Mouse (Mus musculus) midbrain, embryonic 15.5 days (tissue): Measurements from ENCODE around the gene Selplg. TPM values are rescaled to one million over a fixed set of nuclear protein-coding genes. Genes with fewer than 3 reads are reported as not detected.

Experiments
- ATAC-seq: fragments of 200-750 bp; cut with Nextera tagmentation; replicated peaks from 2 replicates; pipeline ENCODE4 v1.8.0; 2017; ENCODE audit warnings: moderate TSS enrichment
- H3K27ac ChIP-seq: fragments of 300-500 bp; sonication (generic); 2 replicates; pipeline ENCODE4 v1.5.1; 2015; ENCODE audit warnings: mild to moderate bottlenecking, inconsistent platforms
- H3K27me3 ChIP-seq: fragments of 300-500 bp; sonication (generic); replicated peaks from 2 replicates; pipeline ENCODE4 v1.6.1; 2015; ENCODE audit warnings: inconsistent platforms
- H3K36me3 ChIP-seq: fragments of 300-500 bp; sonication (generic); replicated peaks from 2 replicates; pipeline ENCODE4 v1.6.1; 2015; ENCODE audit warnings: inconsistent platforms
- H3K4me1 ChIP-seq: fragments of 300-500 bp; sonication (generic); 2 replicates; pipeline ENCODE4 v1.6.1; 2015; ENCODE audit warnings: inconsistent platforms
- H3K4me2 ChIP-seq: fragments of 300-500 bp; sonication (generic); 2 replicates; pipeline ENCODE4 v1.6.1; 2015; ENCODE audit warnings: inconsistent platforms, mild to moderate bottlenecking, moderate library complexity
- H3K4me3 ChIP-seq: fragments of 300-500 bp; sonication (generic); 2 replicates; pipeline ENCODE4 v1.5.1; 2015; ENCODE audit warnings: mild to moderate bottlenecking, inconsistent platforms
- H3K9ac ChIP-seq: fragments of 300-500 bp; sonication (generic); 2 replicates; pipeline ENCODE4 v1.6.1; 2015; ENCODE audit warnings: mild to moderate bottlenecking, inconsistent platforms
- H3K9me3 ChIP-seq: fragments of 300-500 bp; sonication (generic); 2 replicates; pipeline ENCODE4 v1.6.1; 2016; ENCODE audit warnings: inconsistent platforms
- whole genome bisulfite sequencing: fragments of 180-500 bp; shearing (Covaris S2); methylation state at CpG from one replicate; pipeline ENCODE4 v1.1.7; 2015; ENCODE audit warnings: mixed read lengths; 5-methylcytosine and 5-hydroxymethylcytosine counted together
- polyA plus RNA-seq: library from polyadenylated mRNA; unstranded; fragments of >200 nt; fragmentation: Nextera tagmentation; extraction: Ambion mirVana; gene quantifications from 2 replicates; pipeline ENCODE4 v1.2.1, GENCODE M21; 2015

Selplg gene
- polyA plus RNA-seq, 1 experiment from 2014 or later: 2.4 TPM

DNA sequence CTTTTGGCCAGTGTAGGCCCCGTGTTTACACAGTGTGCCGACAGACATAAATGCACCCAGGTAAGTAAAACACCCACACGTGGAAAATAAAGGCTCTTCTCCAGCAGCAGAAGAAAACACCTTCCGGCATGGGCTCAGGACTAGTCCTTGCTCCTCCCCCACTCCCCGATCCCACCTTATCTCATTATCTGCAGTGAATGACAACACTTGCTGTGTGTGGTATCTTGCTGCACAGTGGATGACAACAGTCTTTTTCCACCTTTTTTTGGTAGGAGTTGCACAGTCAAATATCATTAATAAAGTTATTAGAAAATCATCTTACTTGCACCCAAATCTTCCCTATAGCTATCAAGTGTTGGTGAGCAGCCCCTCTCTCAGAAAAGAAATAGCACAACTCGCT is 32.5 kb upstream of the Selplg start:
- 92% methylated on average over 6 of the region's 6 CpGs for WGBS
- ATAC-seq: no peak
- H3K36me3 ChIP-seq: peaks cover 10% of the 10 kb centered on the region; the same call in 1 of the 2 replicates
- no peak overlapping the region for H3K9ac ChIP-seq
- peaks cover 32% of the 10 kb centered on the region for H3K4me1 ChIP-seq
- no peak overlapping the region for H3K27ac ChIP-seq
- H3K4me3 ChIP-seq: no peak overlapping the region
- no peaks in the 10 kb centered on the region for H3K27me3 ChIP-seq
- no peak overlapping the region for H3K4me2 ChIP-seq
- H3K9me3 ChIP-seq: no peaks in the 10 kb centered on the region

DNA sequence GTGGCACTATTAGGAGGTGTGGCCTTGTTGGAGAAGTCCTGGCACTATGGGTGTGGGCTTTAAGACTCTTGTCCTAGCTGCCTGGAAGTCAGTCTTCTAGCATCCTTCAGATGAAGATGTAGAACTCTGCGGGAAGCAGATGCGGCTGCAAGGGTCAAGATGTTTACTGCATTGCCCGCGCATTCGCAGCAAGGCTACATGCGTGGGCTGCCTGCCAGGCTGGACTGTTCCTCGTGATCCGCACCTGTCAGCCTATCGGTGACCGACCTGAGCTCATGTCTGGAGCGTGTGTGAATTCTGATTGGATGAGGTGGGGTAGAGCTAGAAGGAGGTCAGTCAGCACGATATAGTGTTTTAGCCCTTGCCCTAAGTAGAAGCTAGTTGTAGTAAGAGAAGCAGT is 31.6 kb upstream of the Selplg start:
- Histone ChIP-seq H3K4me1 (peaks cover 31% of the 10 kb centered on the region), H3K27me3 (no peaks in the 10 kb centered on the region), H3K36me3 (peaks cover 10% of the 10 kb centered on the region; the same call in 1 of the 2 replicates), H3K9ac (no peak overlapping the region), H3K27ac (no peak overlapping the region), H3K4me3 (no peak overlapping the region), H3K9me3 (no peaks in the 10 kb centered on the region), H3K4me2 (no peak overlapping the region)
- WGBS: 92% methylated on average over 12 of the region's 12 CpGs
- no peak for ATAC-seq

- no peaks in the 10 kb centered on the region for H3K27me3 ChIP-seq
- 72% methylated on average over 4 of the region's 4 CpGs for WGBS
- no peak for ATAC-seq
- H3K36me3 ChIP-seq: peaks cover 10% of the 10 kb centered on the region; the same call in 1 of the 2 replicates
- no peak overlapping the region for H3K4me2 ChIP-seq
- no peak overlapping the region for H3K4me3 ChIP-seq
- H3K27ac ChIP-seq: peak overlapping the region; percentile 64; the same call in 1 of the 2 replicates
- H3K4me1 ChIP-seq: peaks cover 37% of the 10 kb centered on the region
- H3K9me3 ChIP-seq: no peaks in the 10 kb centered on the region
- H3K9ac ChIP-seq: no peak overlapping the region
These were observed 30.0 kb upstream of the Selplg start for GRCm38 (mm10) chr5:113862418-113862817.

DNA sequence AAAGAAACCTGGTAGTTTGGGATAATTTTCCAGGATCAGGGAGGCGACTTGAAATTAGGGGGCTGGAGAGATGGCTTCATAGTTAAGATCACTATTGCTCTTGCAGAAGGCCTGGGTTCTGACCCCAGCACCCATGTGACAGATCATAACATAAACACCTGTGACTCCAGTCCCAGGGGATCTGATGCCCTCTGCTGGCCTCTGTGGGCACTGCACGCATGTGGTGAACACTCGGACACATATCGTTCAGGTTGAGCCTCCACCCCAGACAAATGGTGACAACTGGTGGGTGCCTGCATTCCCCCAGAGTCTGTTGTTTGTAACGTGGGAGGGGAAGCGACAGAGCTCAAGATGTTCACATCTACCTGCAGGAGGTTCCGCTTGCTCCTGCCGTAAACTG is 28.9 kb upstream of the Selplg start:
- H3K4me2 ChIP-seq: no peak overlapping the region
- no peak overlapping the region for H3K9ac ChIP-seq
- no peak overlapping the region for H3K27ac ChIP-seq
- WGBS: 93% methylated on average over 8 of the region's 8 CpGs
- H3K9me3 ChIP-seq: no peaks in the 10 kb centered on the region
- ATAC-seq: no peak
- peaks cover 10% of the 10 kb centered on the region; the same call in 1 of the 2 replicates for H3K36me3 ChIP-seq
- peaks cover 48% of the 10 kb centered on the region for H3K4me1 ChIP-seq
- no peaks in the 10 kb centered on the region for H3K27me3 ChIP-seq
- no peak overlapping the region for H3K4me3 ChIP-seq

DNA sequence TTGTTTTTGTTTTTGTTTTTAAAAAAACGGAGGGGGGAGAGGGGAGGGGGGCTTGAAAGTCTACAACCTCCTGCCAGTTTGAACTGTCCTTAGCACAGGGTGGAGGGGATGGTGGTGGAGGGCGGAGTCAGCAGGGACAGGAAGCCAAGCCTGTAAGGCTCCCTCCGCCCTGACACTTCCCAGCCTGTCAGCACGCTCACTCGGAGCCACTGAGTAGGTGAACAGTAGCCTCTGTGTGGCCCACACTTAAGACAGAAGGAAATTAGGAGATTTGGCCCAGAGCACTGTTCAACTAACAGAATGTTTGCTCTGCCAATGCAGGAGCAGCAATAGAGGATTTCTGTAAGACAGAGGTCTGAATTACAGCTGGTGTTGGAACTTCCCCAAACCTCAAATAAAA is 26.5 kb upstream of the Selplg start:
- H3K9ac ChIP-seq: no peak overlapping the region
- H3K27me3 ChIP-seq: no peaks in the 10 kb centered on the region
- ATAC-seq: no peak
- no peak overlapping the region for H3K27ac ChIP-seq
- H3K4me2 ChIP-seq: no peak overlapping the region
- H3K9me3 ChIP-seq: no peaks in the 10 kb centered on the region
- 73% methylated on average over 5 of the region's 5 CpGs for WGBS
- H3K36me3 ChIP-seq: no peaks in the 10 kb centered on the region; the same call in 1 of the 2 replicates
- no peak overlapping the region for H3K4me3 ChIP-seq
- peaks cover 66% of the 10 kb centered on the region for H3K4me1 ChIP-seq

DNA sequence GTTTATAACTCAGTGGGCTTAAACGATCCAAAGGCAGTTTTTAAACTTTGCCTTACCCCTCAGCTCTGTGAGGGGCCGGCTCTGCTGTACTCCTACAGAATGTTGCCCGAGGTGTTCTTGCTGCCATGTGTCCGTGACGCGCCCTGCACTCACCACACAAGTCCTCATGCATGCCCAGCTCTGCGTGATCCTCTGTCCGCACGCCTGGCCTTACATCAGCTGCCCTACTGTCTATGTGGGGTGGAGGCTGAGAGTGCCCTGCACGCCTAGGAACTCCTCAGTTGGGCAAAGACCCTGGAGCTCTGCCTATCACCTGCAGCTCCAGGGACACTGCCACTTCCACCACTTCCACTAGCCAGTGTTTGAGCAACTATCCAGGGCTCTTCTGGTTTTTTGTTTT is 26.1 kb upstream of the Selplg start:
- no peaks in the 10 kb centered on the region; the same call in 1 of the 2 replicates for H3K36me3 ChIP-seq
- no peak for ATAC-seq
- peaks cover 62% of the 10 kb centered on the region for H3K4me1 ChIP-seq
- 0 out of 2 replicates have a peak overlapping the region, but pooled peaks have one; percentile 21 for H3K27ac ChIP-seq
- H3K27me3 ChIP-seq: no peaks in the 10 kb centered on the region
- H3K4me3 ChIP-seq: no peak overlapping the region
- no peak overlapping the region for H3K4me2 ChIP-seq
- no peak overlapping the region for H3K9ac ChIP-seq
- WGBS: 87% methylated on average over 10 of the region's 10 CpGs
- no peaks in the 10 kb centered on the region for H3K9me3 ChIP-seq

GRCm38 (mm10) chr5:113857631-113858030 is 25.2 kb upstream of the Selplg start:
- Histone ChIP-seq H3K9me3 (no peaks in the 10 kb centered on the region), H3K4me3 (no peak overlapping the region), H3K9ac (no peak overlapping the region), H3K4me1 (peaks cover 55% of the 10 kb centered on the region), H3K27ac (0 out of 2 replicates have a peak overlapping the region, but pooled peaks have one; percentile 0), H3K36me3 (no peaks in the 10 kb centered on the region), H3K4me2 (no peak overlapping the region), H3K27me3 (no peaks in the 10 kb centered on the region)
- WGBS: 68% methylated on average over 8 of the region's 8 CpGs
- ATAC-seq: no peak

GRCm38 (mm10) chr5:113856631-113857030 is 24.2 kb upstream of the Selplg start:
- H3K36me3 ChIP-seq: no peaks in the 10 kb centered on the region
- no peak for ATAC-seq
- H3K9ac ChIP-seq: no peak overlapping the region
- no peak overlapping the region for H3K4me3 ChIP-seq
- peaks cover 50% of the 10 kb centered on the region for H3K4me1 ChIP-seq
- no peak overlapping the region for H3K4me2 ChIP-seq
- 60% methylated on average over 7 of the region's 7 CpGs for WGBS
- H3K9me3 ChIP-seq: no peaks in the 10 kb centered on the region
- 0 out of 2 replicates have a peak overlapping the region, but pooled peaks have one; percentile 73 for H3K27ac ChIP-seq
- no peaks in the 10 kb centered on the region for H3K27me3 ChIP-seq

DNA sequence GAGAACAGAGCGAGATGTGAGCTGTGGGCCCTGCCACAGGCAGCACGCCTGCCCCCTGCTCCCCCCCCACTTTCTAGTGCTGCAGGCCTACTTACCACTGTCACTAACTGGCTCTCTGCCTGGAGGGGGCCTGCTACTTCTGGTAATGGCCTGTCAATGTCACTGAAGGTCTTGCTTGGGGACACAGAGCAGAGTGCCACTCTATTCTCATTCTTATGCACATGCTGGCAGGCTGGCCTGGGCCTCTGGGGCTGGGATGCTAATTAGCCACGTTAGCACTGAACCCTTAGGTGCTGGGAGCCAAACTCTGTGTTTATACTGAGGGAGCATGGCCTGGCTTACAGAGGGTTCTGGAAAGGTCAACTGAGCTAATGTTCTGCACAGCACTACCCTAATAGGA is 23.3 kb upstream of the Selplg start:
- Histone ChIP-seq H3K27ac (peak overlapping the region; percentile 73), H3K36me3 (no peaks in the 10 kb centered on the region), H3K4me1 (peaks cover 50% of the 10 kb centered on the region), H3K9ac (no peak overlapping the region), H3K9me3 (no peaks in the 10 kb centered on the region), H3K4me3 (no peak overlapping the region), H3K4me2 (no peak overlapping the region), H3K27me3 (no peaks in the 10 kb centered on the region)
- 40% methylated on average over 3 of the region's 3 CpGs for WGBS
- peak; percentile 63 for ATAC-seq

- Histone ChIP-seq H3K27ac (peak overlapping the region; percentile 73), H3K27me3 (no peaks in the 10 kb centered on the region), H3K9me3 (no peaks in the 10 kb centered on the region), H3K4me2 (no peak overlapping the region), H3K36me3 (peaks cover 6% of the 10 kb centered on the region; the same call in 1 of the 2 replicates), H3K4me1 (peaks cover 50% of the 10 kb centered on the region), H3K4me3 (no peak overlapping the region), H3K9ac (no peak overlapping the region)
- ATAC-seq: no peak
- WGBS: 89% methylated on average over 10 of the region's 10 CpGs
These were observed 22.7 kb upstream of the Selplg start for GRCm38 (mm10) chr5:113855117-113855516.

- no peaks in the 10 kb centered on the region for H3K9me3 ChIP-seq
- no peak overlapping the region for H3K9ac ChIP-seq
- no peak overlapping the region for H3K4me3 ChIP-seq
- H3K27ac ChIP-seq: peak overlapping the region; percentile 73; the same call in 1 of the 2 replicates
- peaks cover 9% of the 10 kb centered on the region; the same call in 1 of the 2 replicates for H3K36me3 ChIP-seq
- H3K4me2 ChIP-seq: no peak overlapping the region
- WGBS: 41% methylated on average over 14 of the region's 14 CpGs
- H3K4me1 ChIP-seq: peaks cover 47% of the 10 kb centered on the region
- no peaks in the 10 kb centered on the region for H3K27me3 ChIP-seq
- no peak for ATAC-seq
These were observed 22.1 kb upstream of the Selplg start for GRCm38 (mm10) chr5:113854494-113854893.

DNA sequence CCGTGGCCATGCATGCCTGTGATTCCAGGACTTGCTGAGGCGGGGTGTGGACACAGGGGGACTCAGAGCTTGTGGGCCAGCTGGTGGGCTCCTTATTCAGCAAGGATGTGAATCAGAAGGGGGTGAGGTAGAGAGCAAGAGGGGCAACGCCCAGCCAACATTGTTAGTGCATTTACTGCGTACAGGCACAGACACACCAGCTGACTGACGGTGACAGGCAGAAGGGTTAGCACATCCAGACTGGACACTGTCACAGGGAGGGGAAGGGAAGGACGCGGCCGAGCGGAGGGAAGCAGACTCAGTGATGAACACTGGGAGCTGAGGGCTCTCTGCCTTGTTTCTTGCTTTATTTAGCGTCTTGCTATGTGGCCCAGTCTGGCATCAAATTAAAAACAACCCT is 21.1 kb upstream of the Selplg start:
- no peak overlapping the region for H3K4me2 ChIP-seq
- no peaks in the 10 kb centered on the region for H3K9me3 ChIP-seq
- H3K4me1 ChIP-seq: peaks cover 37% of the 10 kb centered on the region
- no peak overlapping the region for H3K27ac ChIP-seq
- peaks cover 9% of the 10 kb centered on the region; the same call in 1 of the 2 replicates for H3K36me3 ChIP-seq
- H3K27me3 ChIP-seq: no peaks in the 10 kb centered on the region
- WGBS: 85% methylated on average over 10 of the region's 10 CpGs
- H3K9ac ChIP-seq: no peak overlapping the region
- no peak for ATAC-seq
- no peak overlapping the region for H3K4me3 ChIP-seq

- no peak for ATAC-seq
- Histone ChIP-seq H3K9me3 (no peaks in the 10 kb centered on the region), H3K27me3 (no peaks in the 10 kb centered on the region), H3K4me3 (no peak overlapping the region), H3K9ac (no peak overlapping the region), H3K4me1 (peaks cover 30% of the 10 kb centered on the region), H3K4me2 (no peak overlapping the region), H3K36me3 (peaks cover 12% of the 10 kb centered on the region; the same call in 1 of the 2 replicates), H3K27ac (no peak overlapping the region)
- 93% methylated on average over 7 of the region's 7 CpGs for WGBS
These were observed 20.0 kb upstream of the Selplg start for GRCm38 (mm10) chr5:113852463-113852862.
